Mouse (Mus musculus): Measurements from ENCODE around the gene Stk11ip.

GRCm38 (mm10) chr1:75561221-75561897 is 40.0 kb downstream of the Stk11ip start:
- TF ChIP-seq CTCF (IDR thresholded peaks at IDR 0.05) (no peak), EP300 (IDR thresholded peaks at IDR 0.05; ENCODE audit: insufficient read depth, low read depth, low read length) (0 out of 2 replicates have a peak, but pooled peaks have one; percentile 22), POLR2A (IDR thresholded peaks at IDR 0.05; ENCODE audit: insufficient read depth, low read depth, low read length) (peak; percentile 38; the same call in 1 of the 2 replicates)
